Mouse (Mus musculus) MEL (cell line): ENCODE data around the gene Slfn5. TPM values are rescaled to one million over a fixed set of nuclear protein-coding genes. Genes with fewer than 3 reads are reported as not detected.

Source experiments
- DNase-seq: peaks from one replicate; pipeline ENCODE4 v3.0.0; 2011; ENCODE audit warnings: low read depth, low spot score
- H3K27ac ChIP-seq: 2 replicates; pipeline ENCODE4 v1.5.1; 2012; ENCODE audit warnings: low read depth, mild to moderate bottlenecking, control low read depth, low read length, moderate library complexity; ENCODE audit not compliant: control insufficient read depth
- H3K27me3 ChIP-seq, 2 experiments: fragments of 150-350 bp in 1 of 2; sonication (generic) in 1 of 2; 2 replicates each; pipeline ENCODE4 v1.6.1; 2012; ENCODE audit warnings: low read length in 2 of 2, mild to moderate bottlenecking in 2 of 2, improper control_type of control experiment in 1 of 2, moderate library complexity in 1 of 2; ENCODE audit not compliant: insufficient read depth in 2 of 2, control insufficient read depth in 1 of 2
- H3K36me3 ChIP-seq, 2 experiments: 2 replicates each; pipeline ENCODE4 v1.6.1; 2012 to 2014; ENCODE audit warnings: low read length in 2 of 2, improper control_type of control experiment in 1 of 2, inconsistent platforms in 1 of 2, mild to moderate bottlenecking in 1 of 2; ENCODE audit not compliant: insufficient read depth in 2 of 2, control insufficient read depth in 1 of 2
- H3K4me1 ChIP-seq, 2 experiments: fragments of 150-350 bp in 1 of 2; sonication (generic) in 1 of 2; 2 replicates each; pipeline ENCODE4 v1.6.1; 2012; ENCODE audit warnings: low read length in 2 of 2, improper control_type of control experiment in 1 of 2, mild to moderate bottlenecking in 1 of 2; ENCODE audit not compliant: insufficient read depth in 2 of 2, control insufficient read depth in 1 of 2
- H3K4me3 ChIP-seq, 2 experiments: fragments of 150-350 bp in 1 of 2; sonication (generic) in 1 of 2; 2 replicates each; pipeline ENCODE4 v1.5.1; 2012; ENCODE audit warnings: low read depth in 2 of 2, low read length in 2 of 2, mild to moderate bottlenecking in 2 of 2, moderate library complexity in 2 of 2, control low read depth in 1 of 2, improper control_type of control experiment in 1 of 2; ENCODE audit not compliant: control insufficient read depth in 1 of 2, insufficient read depth in 1 of 2
- H3K79me2 ChIP-seq: 2 replicates; pipeline ENCODE4 v1.6.1; 2012; ENCODE audit warnings: mild to moderate bottlenecking, low read length, moderate library complexity; ENCODE audit not compliant: control insufficient read depth, poor library complexity, insufficient read depth
- H3K9ac ChIP-seq: 2 replicates; pipeline ENCODE4 v1.6.1; 2012; ENCODE audit warnings: low read depth, mild to moderate bottlenecking, control low read depth, low read length, moderate library complexity; ENCODE audit not compliant: control insufficient read depth, poor library complexity, severe bottlenecking
- H3K9me3 ChIP-seq: fragments of 150-350 bp; sonication (generic); replicated peaks from 2 replicates; pipeline ENCODE4 v1.6.1; 2012; ENCODE audit warnings: mild to moderate bottlenecking, low read length, improper control_type of control experiment, moderate library complexity; ENCODE audit not compliant: insufficient read depth
- CHD1 ChIP-seq: IDR thresholded peaks from 2 replicates; pipeline ENCODE4 v1.6.1; 2012; ENCODE audit warnings: low read depth, mild to moderate bottlenecking, inconsistent platforms, low read length, improper control_type of control experiment
- CHD2 ChIP-seq: IDR thresholded peaks from 2 replicates; pipeline ENCODE4 v1.6.1; 2011; ENCODE audit warnings: low read length, improper control_type of control experiment
- CTCF ChIP-seq, 3 experiments: IDR thresholded peaks in 2 of 3; conservative IDR thresholded peaks in 1 of 3; 2 replicates each; pipeline ENCODE4 v1.5.1; 2011 to 2012; ENCODE audit warnings: low read length in 3 of 3, low read depth in 2 of 3, mild to moderate bottlenecking in 2 of 3, improper control_type of control experiment in 1 of 3, inconsistent platforms in 1 of 3, mixed read lengths in 1 of 3, moderate library complexity in 1 of 3; ENCODE audit not compliant: control insufficient read depth in 1 of 3, insufficient read depth in 1 of 3, poor library complexity in 1 of 3, severe bottlenecking in 1 of 3
- E2F4 ChIP-seq: IDR thresholded peaks from 2 replicates; pipeline ENCODE4 v1.6.1; 2011; ENCODE audit warnings: low read depth, low read length, improper control_type of control experiment, borderline replicate concordance
- ELF1 ChIP-seq: IDR thresholded peaks from 2 replicates; pipeline ENCODE4 v1.6.1; 2014; ENCODE audit warnings: low read depth, mild to moderate bottlenecking, inconsistent platforms, low read length, improper control_type of control experiment, moderate library complexity
- EP300 ChIP-seq, 2 experiments: IDR thresholded peaks; 2 replicates each; pipeline ENCODE4 v1.6.1; 2011; ENCODE audit warnings: improper control_type of control experiment in 2 of 2, low read length in 2 of 2, low read depth in 1 of 2, mild to moderate bottlenecking in 1 of 2
- ETS1 ChIP-seq: IDR thresholded peaks from 2 replicates; pipeline ENCODE4 v1.6.1; 2012; ENCODE audit warnings: low read depth, mild to moderate bottlenecking, inconsistent platforms, low read length, improper control_type of control experiment, moderate library complexity
- JUND ChIP-seq: IDR thresholded peaks from 2 replicates; pipeline ENCODE4 v1.6.1; 2011; ENCODE audit warnings: low read depth, mild to moderate bottlenecking, improper control_type of control experiment, low read length
- KAT2A ChIP-seq: conservative IDR thresholded peaks from 2 replicates; pipeline ENCODE4 v1.6.1; 2012; ENCODE audit warnings: low read depth, low read length, improper control_type of control experiment, inconsistent platforms
- MAFK ChIP-seq: IDR thresholded peaks from 2 replicates; pipeline ENCODE4 v1.6.1; 2011; ENCODE audit warnings: low read depth, mild to moderate bottlenecking, low read length, improper control_type of control experiment, borderline replicate concordance
- MAX ChIP-seq: IDR thresholded peaks from 2 replicates; pipeline ENCODE4 v1.6.1; 2011; ENCODE audit warnings: low read length, improper control_type of control experiment
- MAZ ChIP-seq: IDR thresholded peaks from 2 replicates; pipeline ENCODE4 v1.6.1; 2012; ENCODE audit warnings: low read depth, mild to moderate bottlenecking, inconsistent platforms, low read length, improper control_type of control experiment
- MEF2A ChIP-seq: IDR thresholded peaks from 2 replicates; pipeline ENCODE4 v1.6.1; 2014; ENCODE audit warnings: low read depth, mild to moderate bottlenecking, inconsistent platforms, low read length, improper control_type of control experiment; ENCODE audit not compliant: poor library complexity, insufficient replicate concordance, severe bottlenecking; ENCODE audit errors: extremely low read depth
- MXI1 ChIP-seq: IDR thresholded peaks from 2 replicates; pipeline ENCODE4 v1.6.1; 2011; ENCODE audit warnings: mild to moderate bottlenecking, low read depth, low read length, improper control_type of control experiment
- MYB ChIP-seq: IDR thresholded peaks from 2 replicates; pipeline ENCODE4 v1.6.1; 2011; ENCODE audit warnings: mild to moderate bottlenecking, low read depth, low read length, improper control_type of control experiment
- MYC ChIP-seq: IDR thresholded peaks from 2 replicates; pipeline ENCODE4 v1.6.1; 2011; ENCODE audit warnings: low read depth, mild to moderate bottlenecking, low read length, improper control_type of control experiment, moderate library complexity
- RCOR1 ChIP-seq: IDR thresholded peaks from 2 replicates; pipeline ENCODE4 v1.6.1; 2012; ENCODE audit warnings: low read depth, mild to moderate bottlenecking, inconsistent platforms, low read length, improper control_type of control experiment
- SIN3A ChIP-seq: IDR thresholded peaks from 2 replicates; pipeline ENCODE4 v1.6.1; 2012; ENCODE audit warnings: low read length, improper control_type of control experiment, inconsistent platforms
- TAL1 ChIP-seq: IDR thresholded peaks from 2 replicates; pipeline ENCODE4 v1.6.1; 2012; ENCODE audit warnings: mild to moderate bottlenecking, inconsistent platforms, low read length, moderate library complexity, mixed read lengths
- TBP ChIP-seq: IDR thresholded peaks from 2 replicates; pipeline ENCODE4 v1.8.0; 2011; ENCODE audit warnings: low read depth, low read length, improper control_type of control experiment
- TCF12 ChIP-seq: IDR thresholded peaks from 2 replicates; pipeline ENCODE4 v1.6.1; 2014; ENCODE audit warnings: low read depth, mild to moderate bottlenecking, inconsistent platforms, low read length, improper control_type of control experiment, moderate library complexity
- UBTF ChIP-seq: IDR thresholded peaks from 2 replicates; pipeline ENCODE4 v1.6.1; 2012; ENCODE audit warnings: low read depth, mild to moderate bottlenecking, inconsistent platforms, low read length, improper control_type of control experiment, moderate library complexity, borderline replicate concordance; ENCODE audit not compliant: insufficient read depth
- USF1 ChIP-seq: IDR thresholded peaks from 2 replicates; pipeline ENCODE4 v1.6.1; 2014; ENCODE audit warnings: low read depth, mild to moderate bottlenecking, inconsistent platforms, low read length, improper control_type of control experiment, moderate library complexity
- USF2 ChIP-seq, 2 experiments: IDR thresholded peaks; 2 replicates each; pipeline ENCODE4 v1.6.1; 2011 to 2012; ENCODE audit warnings: improper control_type of control experiment in 2 of 2, low read length in 2 of 2, borderline replicate concordance in 1 of 2, inconsistent platforms in 1 of 2, low read depth in 1 of 2, mild to moderate bottlenecking in 1 of 2; ENCODE audit not compliant: insufficient read depth in 1 of 2
- ZC3H11A ChIP-seq: IDR thresholded peaks from 2 replicates; pipeline ENCODE4 v1.6.1; 2012; ENCODE audit warnings: low read depth, mild to moderate bottlenecking, inconsistent platforms, low read length, improper control_type of control experiment
- ZKSCAN1 ChIP-seq: IDR thresholded peaks from 2 replicates; pipeline ENCODE4 v1.6.1; 2012; ENCODE audit warnings: low read depth, mild to moderate bottlenecking, inconsistent platforms, low read length, improper control_type of control experiment, moderate library complexity
- ZMIZ1 ChIP-seq: IDR thresholded peaks from 2 replicates; pipeline ENCODE4 v1.6.1; 2012; ENCODE audit warnings: low read depth, mild to moderate bottlenecking, inconsistent platforms, low read length, improper control_type of control experiment, moderate library complexity
- ZNF384 ChIP-seq: IDR thresholded peaks from 2 replicates; pipeline ENCODE4 v1.6.1; 2012; ENCODE audit warnings: low read depth, mild to moderate bottlenecking, inconsistent platforms, low read length, improper control_type of control experiment
- polyA plus RNA-seq, 2 experiments: library from polyadenylated mRNA; stranded (reverse) in 1 of 2; unstranded in 1 of 2; fragments of >175 nt in 1 of 2; fragments of >200 nt in 1 of 2; gene quantifications; 2 replicates each; pipeline versions ENCODE4 v1.2.1 to v1.2.4; 2012; ENCODE audit warnings: low replicate concordance in 2 of 2, low read depth in 1 of 2; ENCODE audit not compliant: insufficient read length in 2 of 2, insufficient read depth in 1 of 2, missing spikeins in 1 of 2
- total RNA-seq: library from RNA; depleted of rRNA; stranded (reverse); fragments of 300-350 nt; gene quantifications from 2 replicates; pipeline ENCODE4 v1.2.3, GENCODE M21; 2012

Gene Slfn5
- total and polyA plus RNA-seq, 3 experiments: 0.67 to 3.6 TPM; not detected in 1

DNA sequence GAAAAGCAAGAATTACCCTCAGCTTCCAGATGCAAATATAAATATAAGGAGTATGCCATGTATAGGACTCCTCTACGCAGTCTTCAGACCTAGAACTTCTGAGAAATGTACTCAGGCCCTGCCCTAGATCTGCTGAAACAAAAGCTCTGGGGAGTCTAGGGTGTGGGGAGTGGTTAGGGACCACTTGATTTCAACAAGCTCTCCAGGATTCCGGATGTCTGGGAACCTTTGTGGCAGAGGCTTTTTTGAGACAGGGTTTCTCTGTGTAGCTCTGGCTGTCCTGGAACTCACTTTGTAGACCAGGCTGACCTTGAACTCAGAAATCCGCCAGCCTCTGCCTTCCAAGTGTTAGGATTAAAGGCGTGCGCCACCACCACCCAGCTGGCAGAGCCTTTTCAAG lies 45.3 kb upstream of the Slfn5 start:
- H3K4me1 ChIP-seq: peaks cover 0 to 12% of the 10 kb centered on the region in 2 experiments; a peak in 3 of 4 replicates
- H3K27ac ChIP-seq: no peak overlapping the region
- peaks cover 4 to 17% of the 10 kb centered on the region in 2 experiments for H3K36me3 ChIP-seq
- H3K79me2 ChIP-seq: peaks cover 21% of the 10 kb centered on the region
- TF ChIP-seq TBP: no peak
- TF ChIP-seq ELF1: no peak
- no peak for TF ChIP-seq UBTF
- TF ChIP-seq ZMIZ1: no peak
- H3K27me3 ChIP-seq: no peaks in the 10 kb centered on the region
- no peak overlapping the region for H3K9ac ChIP-seq
- H3K4me3 ChIP-seq: no peak overlapping the region
- H3K9me3 ChIP-seq: no peaks in the 10 kb centered on the region
- no peak for DNase-seq

DNA sequence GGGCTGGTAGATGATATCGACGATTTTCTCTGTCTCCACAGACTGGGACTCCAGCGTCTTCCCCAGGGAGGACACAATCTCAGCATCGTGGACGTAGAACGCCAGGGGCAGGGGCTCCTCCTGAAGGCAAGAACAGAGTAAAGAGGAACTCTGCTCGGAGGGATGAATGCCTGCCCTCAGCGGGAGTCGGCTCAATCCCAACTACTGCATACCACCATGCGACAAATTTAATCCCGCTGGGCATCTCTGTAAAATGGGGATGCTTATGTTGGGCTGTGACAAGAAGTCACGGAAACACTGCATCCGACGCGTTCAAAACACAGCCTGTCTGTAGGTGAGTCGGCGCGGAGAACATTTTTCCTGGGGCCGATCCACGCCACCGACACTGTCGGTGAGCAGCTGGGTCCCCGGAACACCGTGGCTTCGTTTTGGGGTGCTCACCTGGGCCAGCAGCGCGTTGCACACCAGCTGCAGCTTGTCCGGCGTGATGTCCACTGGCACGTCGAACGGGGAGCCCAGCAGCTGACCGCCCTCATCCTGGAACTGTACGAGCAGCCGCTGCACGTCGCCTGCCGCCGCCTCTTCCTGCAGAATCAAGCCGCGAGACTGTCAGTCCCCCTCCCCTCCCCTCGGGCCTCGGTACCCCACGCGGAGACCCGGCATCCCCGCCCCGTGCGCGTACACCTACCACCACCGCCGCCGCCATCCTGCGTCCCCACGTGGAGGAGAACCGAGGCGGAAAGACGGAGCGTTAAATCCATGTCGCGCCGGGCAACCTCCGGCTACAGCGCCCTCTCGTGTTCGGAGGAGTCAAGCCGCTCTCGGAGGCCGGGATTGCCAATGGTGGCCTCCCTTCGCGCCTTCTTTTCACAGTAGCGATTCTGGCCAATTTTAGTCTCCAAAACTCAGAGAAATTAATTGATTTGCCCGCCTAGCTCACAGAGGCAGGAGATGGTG lies 43.2 kb upstream of the Slfn5 start, which contains the start of gene Nle1:
Gene Nle1 (minus strand): TSS at position 761 of the 957 bp plus-strand sequence.
- H3K4me1 ChIP-seq: peaks cover 0 to 12% of the 10 kb centered on the region in 2 experiments; a peak in 3 of 4 replicates
- H3K9ac ChIP-seq: peak within 1 kb of the TSS; percentile 94
- peaks cover 21% of the 10 kb centered on the region for H3K79me2 ChIP-seq
- peaks cover 4 to 17% of the 10 kb centered on the region in 2 experiments for H3K36me3 ChIP-seq
- no peaks in the 10 kb centered on the region for H3K27me3 ChIP-seq
- peak; percentile 97 for DNase-seq
- H3K27ac ChIP-seq: peak within 1 kb of the TSS; percentile 65
- no peaks in the 10 kb centered on the region for H3K9me3 ChIP-seq
- H3K4me3 ChIP-seq: peak within 1 kb of the TSS; percentile 96 to 98
- peak; percentile 100 for TF ChIP-seq MXI1
- no peak for TF ChIP-seq ZKSCAN1
- no peak for TF ChIP-seq JUND
- TF ChIP-seq TBP: peak; percentile 94
- no peak; the same call in 1 of the 2 replicates for TF ChIP-seq MAZ
- TF ChIP-seq ETS1: peak; percentile 66; the same call in 1 of the 2 replicates
- peak; percentile 70 to 99 (median 96) for TF ChIP-seq CTCF (IDR thresholded peaks at IDR 0.05 in 2 of 3, conservative IDR thresholded peaks at IDR 0.05 in 1 of 3; ENCODE audit: control insufficient read depth in 1 of 3, insufficient read depth in 1 of 3, low read depth in 2 of 3, low read length in 3 of 3, poor library complexity in 1 of 3, severe bottlenecking in 1 of 3)
- TF ChIP-seq MYC: peak; percentile 99
- TF ChIP-seq KAT2A: no peak
- TF ChIP-seq ZC3H11A: no peak
- peak; percentile 99 for TF ChIP-seq SIN3A
- no peak for TF ChIP-seq CHD2
- TF ChIP-seq MEF2A: no peak
- peak; percentile 23 to 60; a peak in 1 of 4 replicates for TF ChIP-seq EP300 (IDR thresholded peaks at IDR 0.05; ENCODE audit: low read depth in 1 of 2, low read length in 2 of 2)
- no peak for TF ChIP-seq RCOR1
- TF ChIP-seq MYB: no peak
- TF ChIP-seq E2F4: peak; percentile 90
- no peak for TF ChIP-seq ZNF384
- 0 out of 2 replicates have a peak, but pooled peaks have one; percentile 21 for TF ChIP-seq UBTF
- no peak for TF ChIP-seq USF2 (IDR thresholded peaks at IDR 0.05; ENCODE audit: borderline replicate concordance in 1 of 2, insufficient read depth in 1 of 2, low read depth in 1 of 2, low read length in 2 of 2)
- no peak for TF ChIP-seq TAL1
- peak; percentile 98 for TF ChIP-seq MAX
- peak; percentile 73 for TF ChIP-seq TCF12
- no peak for TF ChIP-seq CHD1
- TF ChIP-seq USF1: peak; percentile 82
- TF ChIP-seq MAFK: no peak
- TF ChIP-seq ZMIZ1: peak; percentile 46; the same call in 1 of the 2 replicates
